Mouse (Mus musculus) midbrain, postnatal 0 days (tissue): Measurements from ENCODE around the gene Sycp2l. TPM values are rescaled to one million over a fixed set of nuclear protein-coding genes. Genes with fewer than 3 reads are reported as not detected.

Experiments
- ATAC-seq: fragments of 200-750 bp; cut with Nextera tagmentation; 2 replicates; pipeline ENCODE4 v1.8.0; 2017; ENCODE audit warnings: moderate number of reproducible peaks, mild to moderate bottlenecking, moderate TSS enrichment, moderate library complexity; ENCODE audit not compliant: low FRiP score
- DNase-seq: peaks from one replicate; pipeline ENCODE4 v3.0.0-alpha.2; 2015; ENCODE audit warnings: low spot score
- H3K27ac ChIP-seq: fragments of 300-500 bp; sonication (generic); 2 replicates; pipeline ENCODE4 v1.5.1; 2014; ENCODE audit warnings: low read depth, mild to moderate bottlenecking, low read length, mixed read lengths
- H3K27me3 ChIP-seq: fragments of 300-500 bp; sonication (generic); 2 replicates; pipeline ENCODE4 v1.6.1; 2014; ENCODE audit warnings: low read length, control low read depth, mixed read lengths; ENCODE audit not compliant: insufficient read depth
- H3K36me3 ChIP-seq: fragments of 300-500 bp; sonication (generic); 2 replicates; pipeline ENCODE4 v1.6.1; 2014; ENCODE audit warnings: low read length, control low read depth, mixed read lengths; ENCODE audit not compliant: insufficient read depth
- H3K4me1 ChIP-seq: fragments of 300-500 bp; sonication (generic); 2 replicates; pipeline ENCODE4 v1.6.1; 2014; ENCODE audit warnings: mild to moderate bottlenecking, control low read depth, antibody characterized with exemption, low read length, mixed read lengths; ENCODE audit not compliant: insufficient read depth
- H3K4me2 ChIP-seq: fragments of 300-500 bp; sonication (generic); 2 replicates; pipeline ENCODE4 v1.6.1; 2014; ENCODE audit warnings: low read depth, mild to moderate bottlenecking, low read length, mixed read lengths; ENCODE audit not compliant: poor library complexity, severe bottlenecking
- H3K4me3 ChIP-seq: fragments of 300-500 bp; sonication (generic); 2 replicates; pipeline ENCODE4 v1.5.1; 2014; ENCODE audit warnings: low read depth, mild to moderate bottlenecking, low read length, moderate library complexity
- H3K9ac ChIP-seq: fragments of 300-500 bp; sonication (generic); replicated peaks from 2 replicates; pipeline ENCODE4 v1.6.1; 2014; ENCODE audit warnings: mild to moderate bottlenecking, low read length, moderate library complexity, mixed read lengths; ENCODE audit not compliant: poor library complexity, severe bottlenecking
- H3K9me3 ChIP-seq: fragments of 300-500 bp; sonication (generic); 2 replicates; pipeline ENCODE4 v1.6.1; 2016; ENCODE audit warnings: low read length, control low read depth
- CTCF ChIP-seq: IDR thresholded peaks from 2 replicates; pipeline ENCODE4 v1.5.1; 2016; ENCODE audit warnings: antibody characterized with exemption, mild to moderate bottlenecking
- WGBS: fragments of 180-500 bp; shearing (Covaris S2); extraction: QIAGEN DNeasy Blood & Tissue Kit; methylation state at CpG from one replicate; pipeline ENCODE4 v1.1.7; 2014; 5-methylcytosine and 5-hydroxymethylcytosine counted together
- polyA plus RNA-seq: library from polyadenylated mRNA; unstranded; fragments of >200 nt; fragmentation: Nextera tagmentation; extraction: Ambion mirVana; gene quantifications from 2 replicates; pipeline ENCODE4 v1.2.1, GENCODE M21; 2015
- total RNA-seq: library from RNA; depleted of rRNA; stranded (reverse); fragments of >200 nt; gene quantifications from 2 replicates; pipeline ENCODE4 v1.2.3, GENCODE M21; 2014

Gene Sycp2l
- total and polyA plus RNA-seq, 2 experiments from 2014 or later, result 0.16 TPM; not detected in 1

DNA sequence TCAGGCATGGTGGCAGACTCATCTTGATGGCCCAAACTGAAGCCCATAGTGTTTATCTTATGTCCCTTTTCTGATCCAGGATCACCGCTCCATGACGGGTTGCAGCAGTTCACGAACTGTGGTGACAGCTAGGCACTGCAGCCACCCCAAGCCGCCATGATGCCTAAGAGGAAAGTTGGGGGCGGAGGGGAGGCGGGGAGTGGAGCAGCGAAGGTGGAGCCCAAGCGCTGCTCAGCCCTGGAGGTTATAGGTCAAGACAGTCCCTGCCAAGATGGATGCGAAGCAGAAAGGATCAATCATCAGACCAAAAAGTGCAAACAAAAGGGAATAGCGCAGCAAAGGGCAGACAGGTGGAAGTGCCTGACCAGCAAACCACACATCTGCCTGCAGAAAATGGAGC lies 22.8 kb upstream of the Sycp2l start:
- no peak for ATAC-seq
- H3K4me1 ChIP-seq, result no peaks in the 10 kb centered on the region
- no peak overlapping the region for H3K4me2 ChIP-seq
- no peak overlapping the region for H3K9ac ChIP-seq
- H3K4me3 ChIP-seq, result no peak overlapping the region
- no peak for TF ChIP-seq CTCF
- no peak overlapping the region for H3K27ac ChIP-seq
- no peaks in the 10 kb centered on the region for H3K27me3 ChIP-seq
- H3K9me3 ChIP-seq, result no peaks in the 10 kb centered on the region
- DNase-seq, result no peak
- 41% methylated on average over 10 of the region's 10 CpGs for WGBS
- no peaks in the 10 kb centered on the region for H3K36me3 ChIP-seq

DNA sequence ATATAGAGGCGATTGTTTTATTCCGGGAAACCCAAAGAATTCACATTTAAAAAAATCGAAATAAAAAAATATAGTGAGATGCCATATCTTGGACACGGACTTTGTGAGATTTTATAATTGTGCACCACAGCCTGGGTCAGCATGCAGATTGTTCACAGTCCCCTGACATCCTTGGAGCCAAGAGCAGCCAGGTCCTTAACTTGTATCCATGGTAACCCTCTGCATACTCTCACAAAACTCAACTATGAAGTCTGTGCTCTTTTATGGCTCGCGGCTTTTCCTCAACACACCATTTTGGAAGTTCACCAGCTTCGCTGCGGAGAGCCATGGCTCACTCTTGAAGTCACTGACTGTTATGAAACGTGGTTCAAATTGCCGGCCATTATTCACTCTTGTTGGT lies 19.9 kb upstream of the Sycp2l start:
- H3K27me3 ChIP-seq, result no peaks in the 10 kb centered on the region
- no peak for TF ChIP-seq CTCF
- no peaks in the 10 kb centered on the region for H3K4me1 ChIP-seq
- DNase-seq (peak; percentile 22), ATAC-seq (no peak)
- no peak overlapping the region for H3K9ac ChIP-seq
- WGBS, result 74% methylated on average over 10 of the region's 10 CpGs
- no peaks in the 10 kb centered on the region for H3K9me3 ChIP-seq
- no peak overlapping the region for H3K27ac ChIP-seq
- H3K4me2 ChIP-seq, result no peak overlapping the region
- H3K4me3 ChIP-seq, result no peak overlapping the region
- H3K36me3 ChIP-seq, result no peaks in the 10 kb centered on the region

DNA sequence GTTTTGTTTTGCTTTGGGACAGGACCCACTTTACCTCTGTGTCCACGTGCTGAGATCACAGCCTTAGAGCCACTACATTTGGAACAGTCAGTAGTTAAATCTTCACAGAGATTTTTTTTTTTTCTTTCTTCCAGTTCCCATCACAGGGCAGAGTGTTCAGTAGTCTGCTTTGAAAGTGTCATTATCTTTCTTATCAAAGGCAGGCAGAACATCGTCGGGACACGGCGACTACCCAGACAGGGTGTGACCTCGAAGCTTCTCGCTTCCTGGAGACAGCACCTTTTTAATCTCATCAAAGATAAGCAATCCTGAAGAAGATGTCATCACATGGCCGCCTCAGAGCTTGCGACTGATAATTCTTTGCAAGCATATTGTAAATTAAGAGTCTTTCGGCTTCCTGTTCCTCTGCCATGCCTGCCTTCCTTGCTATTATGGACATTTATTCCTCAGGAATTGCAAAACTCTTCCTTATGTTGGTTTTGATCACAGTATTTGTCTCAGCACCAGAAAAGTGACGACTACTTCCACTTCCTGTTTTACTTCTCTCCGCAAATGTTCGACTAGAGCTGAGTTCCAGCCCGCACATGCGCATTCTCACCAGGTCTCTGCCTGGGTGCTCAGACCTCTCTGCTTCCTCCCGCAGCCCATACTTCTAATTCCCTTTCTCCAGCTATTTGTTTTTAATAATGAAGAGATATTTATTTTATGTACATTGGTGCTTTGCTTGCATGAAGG lies 16.6 kb upstream of the Sycp2l start:
- ATAC-seq, result no peak
- 76% methylated on average over 16 of the region's 16 CpGs for WGBS

DNA sequence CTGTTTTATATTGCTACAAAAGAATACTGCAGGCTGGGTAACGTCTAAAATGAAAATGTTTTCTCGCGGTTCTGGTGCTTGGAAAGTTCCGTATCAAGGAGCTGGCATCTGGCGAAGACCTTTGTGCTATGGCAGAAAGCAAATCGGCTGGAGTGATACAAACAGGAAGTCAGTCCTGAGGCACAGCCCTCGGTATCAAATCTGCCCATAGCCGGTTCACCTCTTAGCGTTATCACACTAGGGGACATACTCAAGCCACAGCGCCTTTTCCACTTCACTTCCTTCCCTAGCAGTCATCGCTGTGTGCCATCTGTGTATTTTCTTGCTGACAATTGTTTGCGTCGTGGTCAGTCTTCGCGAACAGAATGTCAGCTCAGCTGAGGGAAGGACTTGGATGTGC lies 15.8 kb upstream of the Sycp2l start:
- Histone ChIP-seq H3K36me3 (no peaks in the 10 kb centered on the region), H3K9ac (no peak overlapping the region), H3K4me3 (no peak overlapping the region), H3K27ac (no peak overlapping the region), H3K4me1 (no peaks in the 10 kb centered on the region), H3K27me3 (no peaks in the 10 kb centered on the region), H3K4me2 (no peak overlapping the region), H3K9me3 (no peaks in the 10 kb centered on the region)
- 91% methylated on average over 15 of the region's 15 CpGs for WGBS
- DNase-seq, result no peak
- ATAC-seq, result no peak
- TF ChIP-seq CTCF, result no peak

More for the DNA sequence above, 16.6 kb upstream of the Sycp2l start:
- no peak for TF ChIP-seq CTCF
- Histone ChIP-seq H3K27ac (no peak overlapping the region), H3K9ac (no peak overlapping the region), H3K36me3 (no peaks in the 10 kb centered on the region), H3K27me3 (no peaks in the 10 kb centered on the region), H3K9me3 (no peaks in the 10 kb centered on the region), H3K4me1 (no peaks in the 10 kb centered on the region), H3K4me3 (no peak overlapping the region), H3K4me2 (no peak overlapping the region)
- DNase-seq, result no peak

DNA sequence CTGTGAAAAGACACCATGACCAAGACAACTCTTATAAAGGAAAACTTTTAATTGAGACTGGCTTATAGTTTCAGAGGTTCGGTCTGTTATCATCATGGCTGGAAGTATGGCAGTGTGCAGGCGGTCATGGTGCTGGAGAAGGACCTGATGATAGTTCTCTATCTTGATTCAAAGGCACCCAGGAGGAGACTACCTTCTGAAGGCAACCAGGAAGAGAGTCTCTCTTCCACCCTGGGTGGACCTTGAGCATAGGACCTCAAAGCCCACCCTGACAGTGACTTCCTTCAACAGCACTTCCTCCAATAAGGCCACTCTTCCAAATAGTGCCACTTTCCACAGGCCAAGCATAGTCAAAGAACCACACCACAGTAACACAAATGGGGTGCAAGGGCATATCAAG lies 14.1 kb upstream of the Sycp2l start:
- DNase-seq, result no peak
- 94% methylated on average over 2 of the region's 2 CpGs for WGBS
- H3K4me1 ChIP-seq, result no peaks in the 10 kb centered on the region

DNA sequence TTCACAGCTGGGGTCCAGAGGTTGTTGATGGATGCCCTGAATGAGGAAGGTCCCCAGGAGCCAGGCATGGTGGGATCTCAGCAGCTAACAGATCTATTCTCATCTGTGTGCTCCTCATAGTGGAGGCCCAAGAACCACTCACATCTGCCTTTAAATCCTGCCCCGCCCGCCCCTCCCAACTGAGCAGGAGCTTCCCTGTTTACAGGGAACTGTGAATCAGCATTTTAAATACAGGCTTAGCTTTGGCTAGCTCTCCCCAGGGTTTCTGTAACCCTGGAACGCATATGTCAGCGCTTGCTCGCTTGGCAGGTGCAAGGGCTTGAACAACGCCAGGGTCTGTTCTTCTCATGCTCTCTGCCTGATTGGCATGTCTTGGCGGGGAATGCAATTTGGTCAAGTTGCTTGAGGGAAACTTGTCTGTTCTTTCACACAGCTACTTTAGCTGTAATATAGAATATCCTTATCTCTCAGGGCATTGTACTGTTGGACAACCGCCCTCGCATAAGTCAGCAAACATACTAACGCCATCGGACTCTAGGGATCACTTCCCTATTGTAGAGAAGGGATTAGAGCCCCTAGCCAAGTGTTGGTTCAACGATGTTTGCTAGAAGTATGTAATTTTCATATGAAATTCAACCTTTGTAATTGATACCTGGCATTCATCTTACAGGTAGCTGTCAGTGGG lies 10.1 kb upstream of the Sycp2l start:
- no peak for TF ChIP-seq CTCF
- Histone ChIP-seq H3K9me3 (no peaks in the 10 kb centered on the region), H3K4me2 (no peak overlapping the region), H3K9ac (no peak overlapping the region), H3K4me1 (no peaks in the 10 kb centered on the region), H3K27ac (no peak overlapping the region), H3K27me3 (no peaks in the 10 kb centered on the region), H3K36me3 (no peaks in the 10 kb centered on the region), H3K4me3 (no peak overlapping the region)
- no peak for ATAC-seq
- WGBS, result 67% methylated on average over 12 of the region's 12 CpGs
- DNase-seq, result no peak

More for the DNA sequence above, 14.1 kb upstream of the Sycp2l start:
- H3K9ac ChIP-seq, result no peak overlapping the region
- no peak for ATAC-seq
- no peaks in the 10 kb centered on the region for H3K9me3 ChIP-seq
- H3K4me3 ChIP-seq, result no peak overlapping the region
- H3K36me3 ChIP-seq, result no peaks in the 10 kb centered on the region
- no peak for TF ChIP-seq CTCF
- H3K27me3 ChIP-seq, result no peaks in the 10 kb centered on the region
- H3K27ac ChIP-seq, result no peak overlapping the region
- no peak overlapping the region for H3K4me2 ChIP-seq
